Mouse (Mus musculus) cortical plate, adult 2 months (tissue): ENCODE results near the gene Mtmr14. TPM values are rescaled to one million over a fixed set of nuclear protein-coding genes. Genes with fewer than 3 reads are reported as not detected.
A peak's percentile ranks its signal among the peaks of the same experiment; 100 is the strongest.

Experiments
- H3K27ac ChIP-seq: fragments of 200-500 bp; 2 replicates; pipeline ENCODE4 v1.5.1; 2012; ENCODE audit warnings: low read length, control low read depth, inconsistent platforms; ENCODE audit not compliant: insufficient read depth
- H3K4me1 ChIP-seq: fragments of 200-500 bp; 2 replicates; pipeline ENCODE4 v1.6.1; 2011; ENCODE audit warnings: low read length; ENCODE audit not compliant: control insufficient read depth, insufficient read depth
- H3K4me3 ChIP-seq: fragments of 200-500 bp; 2 replicates; pipeline ENCODE4 v1.5.1; 2011; ENCODE audit warnings: mild to moderate bottlenecking, low read length, control low read depth; ENCODE audit not compliant: insufficient read depth
- CTCF ChIP-seq: fragments of 200-500 bp; IDR thresholded peaks from 2 replicates; pipeline ENCODE4 v1.5.1; 2011; ENCODE audit warnings: mild to moderate bottlenecking, control low read depth, low read length; ENCODE audit not compliant: insufficient read depth; ENCODE audit errors: extremely low read depth
- POLR2A ChIP-seq: fragments of 200-500 bp; IDR thresholded peaks from 2 replicates; pipeline ENCODE4 v1.6.1; 2011; ENCODE audit warnings: mild to moderate bottlenecking, low read length, control low read depth; ENCODE audit not compliant: insufficient read depth; ENCODE audit errors: extremely low read depth
- polyA plus RNA-seq: library from polyadenylated mRNA; depleted of rRNA; stranded (reverse); fragments of >200 nt; gene quantifications from 2 replicates; pipeline ENCODE4 v1.2.3, GENCODE M21; 2012

Gene Mtmr14
- polyA plus RNA-seq, 1 experiment: 22.0 TPM

DNA sequence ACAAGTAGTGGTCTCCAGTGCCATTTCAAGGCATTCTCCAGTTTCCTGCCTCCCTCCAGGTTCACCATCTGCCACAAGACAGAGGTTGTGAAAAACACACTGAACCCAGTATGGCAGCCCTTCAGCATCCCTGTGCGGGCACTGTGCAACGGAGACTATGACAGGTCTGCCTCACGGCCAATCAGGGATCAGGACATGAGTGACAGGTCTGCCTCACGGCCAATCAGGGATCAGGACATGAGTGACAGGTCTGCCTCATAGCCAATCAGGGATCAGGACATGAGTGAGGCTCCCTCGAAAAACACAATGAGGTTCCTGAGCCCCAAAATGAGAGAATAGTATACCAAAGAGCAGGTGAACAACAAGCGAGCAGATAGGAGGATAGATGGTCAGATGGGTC lies 52.7 kb downstream of the Mtmr14 start:
- Histone ChIP-seq H3K4me3 (no peak overlapping the region), H3K27ac (no peak overlapping the region), H3K4me1 (0 out of 2 replicates have a peak, but pooled peaks cover 1% of the 10 kb centered on the region)
- TF ChIP-seq CTCF (no peak), POLR2A (no peak)

DNA sequence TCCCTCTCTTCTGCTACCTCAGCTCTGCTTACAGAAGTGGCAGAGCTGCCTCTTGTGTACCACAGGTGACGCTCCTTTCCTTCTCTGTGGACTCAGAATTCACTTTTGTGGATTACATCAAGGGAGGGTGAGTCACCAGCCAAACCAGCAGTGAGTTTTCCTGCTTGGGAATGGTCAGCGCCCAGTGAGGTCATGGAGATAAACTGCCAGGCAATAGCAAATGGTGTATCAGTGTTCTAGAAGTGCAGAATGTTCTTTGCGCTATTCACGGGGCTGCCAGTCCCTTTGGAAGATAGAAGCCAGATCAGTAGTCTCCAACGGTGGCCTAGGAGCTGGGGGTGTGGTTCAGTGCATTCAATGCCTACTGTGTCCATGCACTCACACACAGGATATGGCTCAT lies 55.3 kb downstream of the Mtmr14 start:
- Histone ChIP-seq H3K4me1 (no peaks in the 10 kb centered on the region), H3K27ac (no peak overlapping the region), H3K4me3 (no peak overlapping the region)
- TF ChIP-seq CTCF: no peak
- TF ChIP-seq POLR2A: no peak

DNA sequence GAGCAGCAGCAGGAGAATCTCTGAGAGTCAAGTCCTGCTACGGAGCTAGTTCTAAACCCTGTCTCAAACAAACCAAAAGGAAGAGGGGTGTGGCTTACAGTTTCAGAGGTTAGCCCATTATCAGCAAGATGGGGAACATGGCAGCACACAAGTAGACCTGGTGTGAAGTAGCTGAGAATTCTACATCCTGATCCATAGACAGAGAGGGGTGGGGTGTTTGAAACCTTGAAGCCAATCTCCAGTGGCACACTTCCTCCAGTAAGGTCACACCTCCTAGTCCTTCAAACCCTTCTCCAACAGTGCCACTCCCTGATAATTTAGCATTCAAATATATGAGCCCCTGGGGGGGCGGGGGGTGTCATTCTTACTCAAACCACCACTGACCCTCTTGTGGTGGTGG lies 58.4 kb downstream of the Mtmr14 start:
- no peak overlapping the region for H3K27ac ChIP-seq
- no peaks in the 10 kb centered on the region for H3K4me1 ChIP-seq
- no peak overlapping the region for H3K4me3 ChIP-seq
- TF ChIP-seq POLR2A (no peak), CTCF (no peak)

DNA sequence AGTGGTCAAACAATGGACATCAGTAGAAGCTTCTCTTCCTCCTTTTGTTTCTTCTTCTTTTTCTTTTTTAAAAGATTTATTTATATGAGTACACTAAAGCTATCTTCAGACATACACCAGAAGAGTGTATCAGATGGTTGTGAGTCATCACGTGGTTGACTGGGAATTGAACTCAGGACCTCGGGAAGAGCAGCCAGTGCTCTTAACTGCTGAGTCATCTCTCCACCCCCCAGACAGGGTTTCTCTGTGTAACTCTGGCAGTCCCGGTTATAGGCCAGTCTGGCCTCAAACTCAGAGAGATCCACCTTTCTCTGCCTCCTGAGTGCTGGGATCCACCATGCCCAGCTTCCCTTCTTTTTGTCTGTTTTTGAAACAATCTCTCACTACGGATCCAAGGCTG lies 59.0 kb downstream of the Mtmr14 start:
- Histone ChIP-seq H3K4me3 (no peak overlapping the region), H3K27ac (no peak overlapping the region), H3K4me1 (no peaks in the 10 kb centered on the region)
- TF ChIP-seq CTCF (no peak), POLR2A (no peak)

DNA sequence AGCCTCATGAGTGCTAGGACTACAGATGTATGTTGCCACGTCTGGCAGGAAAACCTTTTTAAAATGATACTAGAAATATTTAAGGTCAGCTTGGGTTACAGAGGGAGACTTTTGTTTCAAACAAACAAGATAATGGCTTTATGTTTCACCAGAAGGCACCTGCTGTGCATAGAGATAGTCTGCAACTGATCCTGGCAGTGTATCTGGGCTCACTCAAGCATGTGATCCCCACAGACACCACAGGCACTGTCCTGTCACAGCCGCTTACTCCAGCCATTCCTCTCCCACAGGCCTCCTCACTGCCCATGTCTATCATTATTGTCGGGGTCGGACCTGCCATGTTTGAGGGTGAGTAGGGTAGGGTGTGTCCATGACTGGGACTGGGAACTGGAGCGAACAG lies 63.7 kb downstream of the Mtmr14 start:
- TF ChIP-seq CTCF (no peak), POLR2A (no peak)
- no peak overlapping the region for H3K27ac ChIP-seq
- no peaks in the 10 kb centered on the region for H3K4me1 ChIP-seq
- no peak overlapping the region for H3K4me3 ChIP-seq

DNA sequence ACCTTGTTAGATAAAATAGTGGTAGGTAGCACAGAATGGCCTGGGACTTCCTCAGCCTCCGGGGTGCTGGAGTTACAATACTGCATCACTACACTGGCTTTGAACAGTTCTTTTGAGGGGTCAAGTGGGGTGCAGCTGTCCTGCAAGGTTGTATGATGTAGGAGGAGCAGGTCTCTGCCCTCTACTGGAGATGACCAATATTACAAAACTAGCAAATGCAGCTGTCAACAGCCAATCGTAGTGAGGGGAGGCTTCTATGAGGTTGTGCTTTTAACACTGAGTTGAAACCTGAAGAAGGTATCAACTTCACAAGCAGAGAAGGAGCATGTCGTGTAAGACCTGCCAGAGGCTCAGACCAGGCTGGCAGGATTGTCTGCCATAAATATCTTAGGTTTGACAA lies 64.6 kb downstream of the Mtmr14 start:
- no peaks in the 10 kb centered on the region for H3K4me1 ChIP-seq
- no peak overlapping the region for H3K4me3 ChIP-seq
- H3K27ac ChIP-seq: no peak overlapping the region
- TF ChIP-seq POLR2A (no peak), CTCF (peak; percentile 38)

DNA sequence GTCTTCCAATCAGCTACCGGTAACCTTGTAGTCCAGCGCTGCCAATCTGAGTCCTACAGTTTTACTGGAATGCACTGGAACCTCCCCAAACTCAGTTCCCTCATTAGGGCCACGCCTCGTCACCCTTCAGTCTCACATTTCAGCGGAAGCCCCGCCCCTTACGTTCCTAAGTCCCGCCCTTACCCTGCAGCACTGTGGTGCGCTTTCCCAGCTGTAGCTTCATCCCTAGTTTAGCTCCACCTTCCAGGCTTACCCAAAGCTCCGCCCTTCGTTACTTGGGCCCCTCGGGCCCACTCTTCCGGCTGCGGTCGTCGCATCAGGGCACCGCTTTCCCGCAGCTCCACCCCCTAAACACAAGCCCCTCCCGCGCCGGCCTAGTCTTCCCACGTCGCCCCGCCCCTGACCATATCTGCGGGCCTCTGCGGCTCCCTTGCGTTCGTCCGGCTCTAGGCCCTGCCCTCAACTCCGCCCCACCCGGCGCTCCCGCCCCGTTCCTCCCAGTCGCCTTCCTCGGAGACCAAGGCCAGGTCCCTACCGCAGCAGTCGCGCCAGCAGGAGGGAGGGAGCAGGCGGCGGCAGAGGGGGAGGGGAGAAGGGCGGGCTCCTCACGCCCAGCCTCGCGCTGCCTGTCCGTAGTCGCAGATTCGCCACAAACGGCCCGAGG lies 68.8 kb downstream of the Mtmr14 start:
- TF ChIP-seq CTCF (no peak), POLR2A (no peak)
- peak overlapping the region; percentile 99 for H3K27ac ChIP-seq
- peaks cover 5% of the 10 kb centered on the region; the same call in 1 of the 2 replicates for H3K4me1 ChIP-seq
- H3K4me3 ChIP-seq: peak overlapping the region; percentile 84

DNA sequence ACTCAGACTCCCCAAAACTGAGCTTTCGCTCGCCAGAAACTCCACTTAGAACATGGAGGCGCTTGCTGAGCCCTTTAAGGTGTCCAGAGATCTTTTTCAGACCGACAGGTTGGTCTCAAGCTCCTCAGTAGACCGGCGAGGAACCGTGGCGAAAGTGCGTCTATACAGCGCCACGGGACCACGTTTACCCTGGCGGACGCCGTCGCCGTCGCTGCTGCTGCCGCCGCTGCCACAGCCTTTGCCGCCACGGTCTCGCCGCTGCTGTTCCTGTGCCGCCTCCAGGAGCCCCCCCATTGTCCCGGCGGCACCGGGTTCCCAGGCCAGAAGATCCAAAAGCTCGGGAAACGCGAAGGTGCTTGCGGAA lies 69.3 kb downstream of the Mtmr14 start, which contains the start of gene Brpf1:
Brpf1 (plus strand) TSS at position 152 of the 364 bp plus-strand sequence.
- Histone ChIP-seq H3K4me3 (peak within 1 kb of the TSS; percentile 84), H3K27ac (peak within 1 kb of the TSS; percentile 99), H3K4me1 (peaks cover 5% of the 10 kb centered on the region; the same call in 1 of the 2 replicates)
- TF ChIP-seq CTCF (no peak), POLR2A (peak; percentile 55; the same call in 1 of the 2 replicates)

DNA sequence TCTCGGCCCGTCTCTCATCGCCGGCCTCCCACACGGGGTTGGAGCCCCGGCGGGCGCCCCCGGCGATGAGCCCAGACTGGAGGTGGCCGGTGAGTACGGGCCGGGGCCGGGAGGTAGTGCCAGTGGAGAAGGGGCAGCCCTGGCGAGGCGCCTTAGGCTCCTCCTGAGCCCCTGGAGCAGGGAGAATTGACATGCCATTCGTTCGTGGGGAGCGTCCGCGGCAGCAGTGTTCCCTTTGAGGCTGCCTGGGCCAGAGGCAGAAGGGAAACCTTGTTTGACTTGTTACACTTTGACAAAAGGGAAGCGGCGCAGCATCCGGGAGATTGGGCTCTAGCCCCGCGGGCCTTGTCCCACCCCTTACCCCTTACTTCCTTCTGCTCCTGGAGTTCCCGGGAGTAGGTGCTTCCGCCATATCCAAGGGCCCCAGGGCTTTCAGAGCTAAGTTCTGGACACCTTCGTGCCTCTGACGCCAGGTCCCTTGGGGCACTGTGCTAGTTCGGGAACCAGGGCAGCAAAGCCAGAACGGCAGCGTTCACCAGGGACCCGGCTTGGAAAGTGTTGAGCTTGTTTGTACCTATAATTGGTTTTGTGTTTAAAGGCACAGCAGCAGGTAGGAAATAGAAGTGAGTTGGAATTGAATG lies 70.0 kb downstream of the Mtmr14 start:
- TF ChIP-seq POLR2A: no peak
- no peak for TF ChIP-seq CTCF
- Histone ChIP-seq H3K4me1 (peaks cover 5% of the 10 kb centered on the region; the same call in 1 of the 2 replicates), H3K27ac (peak overlapping the region; percentile 99), H3K4me3 (peak overlapping the region; percentile 84)

DNA sequence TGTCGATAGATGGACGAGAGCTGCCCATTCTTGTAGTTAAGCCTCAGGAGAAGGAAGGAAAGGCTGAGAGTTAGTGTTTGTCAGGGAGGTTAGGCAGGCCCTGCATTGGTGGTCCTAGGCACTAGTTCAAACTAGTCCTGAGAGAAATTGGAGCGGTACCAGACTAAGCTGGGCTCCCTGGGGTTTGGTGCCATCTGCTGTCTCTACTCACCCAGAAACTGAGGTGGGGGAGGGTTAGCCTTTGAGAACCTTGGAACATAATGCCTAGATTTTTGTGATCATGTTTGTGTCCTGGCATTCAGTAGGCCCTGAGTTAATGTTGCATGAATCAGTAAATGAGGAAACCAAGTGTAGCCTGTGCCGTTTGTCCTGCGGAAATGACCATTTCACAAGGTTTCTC lies 70.5 kb downstream of the Mtmr14 start:
- H3K27ac ChIP-seq: no peak overlapping the region
- H3K4me3 ChIP-seq: peak overlapping the region; percentile 84
- peaks cover 5% of the 10 kb centered on the region; the same call in 1 of the 2 replicates for H3K4me1 ChIP-seq
- TF ChIP-seq POLR2A (no peak), CTCF (peak; percentile 54)
